Mouse (Mus musculus) liver, embryonic 14.5 days (tissue): ENCODE data around the gene Fstl3. TPM values are rescaled to one million over a fixed set of nuclear protein-coding genes. Genes with fewer than 3 reads are reported as not detected.

Experiments used
- ATAC-seq: fragments of 200-750 bp; cut with Nextera tagmentation; 2 replicates; pipeline ENCODE4 v1.8.0; 2017; ENCODE audit warnings: moderate number of reproducible peaks, mild to moderate bottlenecking, moderate library complexity; ENCODE audit not compliant: insufficient read depth
- DNase-seq, 3 experiments: peaks; one replicate each; pipeline ENCODE4 v3.0.0-alpha.2; 2012 to 2013; ENCODE audit warnings: low read depth in 3 of 3, low spot score in 3 of 3
- H3K27ac ChIP-seq: fragments of 300-500 bp; sonication (generic); 2 replicates; pipeline ENCODE4 v1.5.1; 2014; ENCODE audit warnings: moderate library complexity, mild to moderate bottlenecking, control low read depth, inconsistent platforms
- H3K27me3 ChIP-seq: fragments of 300-500 bp; sonication (generic); 2 replicates; pipeline ENCODE4 v1.6.1; 2014; ENCODE audit warnings: mild to moderate bottlenecking, low read length, moderate library complexity; ENCODE audit not compliant: control insufficient read depth, insufficient read depth
- H3K36me3 ChIP-seq: fragments of 300-500 bp; sonication (generic); replicated peaks from 2 replicates; pipeline ENCODE4 v1.6.1; 2014; ENCODE audit warnings: low read depth; ENCODE audit not compliant: control insufficient read depth, insufficient read depth
- H3K4me1 ChIP-seq, 2 experiments: fragments of 200-500 bp in 1 of 2; fragments of 300-500 bp in 1 of 2; sonication (generic) in 1 of 2; replicated peaks; 2 replicates each; pipeline ENCODE4 v1.6.1; 2012 to 2014; ENCODE audit warnings: antibody characterized with exemption in 1 of 2, inconsistent platforms in 1 of 2, low read length in 1 of 2; ENCODE audit not compliant: control insufficient read depth in 2 of 2, insufficient read depth in 2 of 2
- H3K4me2 ChIP-seq: fragments of 300-500 bp; sonication (generic); 2 replicates; pipeline ENCODE4 v1.6.1; 2014; ENCODE audit warnings: low read depth, mild to moderate bottlenecking, control low read depth, moderate library complexity
- H3K4me3 ChIP-seq, 2 experiments: fragments of 200-500 bp in 1 of 2; fragments of 300-500 bp in 1 of 2; sonication (generic) in 1 of 2; 2 replicates each; pipeline ENCODE4 v1.5.1; 2012 to 2014; ENCODE audit warnings: low read depth in 2 of 2, low read length in 2 of 2, mild to moderate bottlenecking in 2 of 2, control low read depth in 1 of 2, inconsistent platforms in 1 of 2, moderate library complexity in 1 of 2; ENCODE audit not compliant: insufficient read depth in 1 of 2
- H3K9ac ChIP-seq: fragments of 300-500 bp; sonication (generic); replicated peaks from 2 replicates; pipeline ENCODE4 v1.6.1; 2014; ENCODE audit warnings: mild to moderate bottlenecking, control low read depth, moderate library complexity
- H3K9me3 ChIP-seq: fragments of 300-500 bp; sonication (generic); 2 replicates; pipeline ENCODE4 v1.6.1; 2016; ENCODE audit warnings: low read length, mixed read lengths; ENCODE audit not compliant: control insufficient read depth
- CTCF ChIP-seq: IDR thresholded peaks from 2 replicates; pipeline ENCODE4 v1.5.1; 2016; ENCODE audit warnings: antibody characterized with exemption, low read depth, control low read depth
- EP300 ChIP-seq: IDR thresholded peaks from 2 replicates; pipeline ENCODE4 v1.6.1; 2016; ENCODE audit warnings: antibody characterized with exemption, low read depth
- WGBS: fragments of 180-500 bp; shearing (Covaris S2); extraction: QIAGEN DNeasy Blood & Tissue Kit; methylation state at CpG from one replicate; pipeline ENCODE4 v1.1.7; 2014; ENCODE audit not compliant: insufficient replicate concordance; 5-methylcytosine and 5-hydroxymethylcytosine counted together
- polyA plus RNA-seq, 2 experiments: library from polyadenylated mRNA; depleted of rRNA in 1 of 2; stranded (reverse) in 1 of 2; unstranded in 1 of 2; fragments of >200 nt; fragmentation: Nextera tagmentation in 1 of 2; extraction: Ambion mirVana in 1 of 2; gene quantifications; 2 replicates each; pipeline versions ENCODE4 v1.2.1 to v1.2.3; 2012 to 2014

The Fstl3 gene
- polyA plus RNA-seq, 2 experiments: 0.23 to 0.56 TPM

- Histone ChIP-seq H3K9ac (no peak overlapping the region), H3K9me3 (no peaks in the 10 kb centered on the region), H3K4me2 (no peak overlapping the region), H3K27ac (no peak overlapping the region), H3K4me3 (no peak overlapping the region), H3K27me3 (peaks cover 3% of the 10 kb centered on the region; the same call in 1 of the 2 replicates), H3K36me3 (no peaks in the 10 kb centered on the region), H3K4me1 (peaks cover 0 to 2% of the 10 kb centered on the region in 2 experiments; a peak in 1 of 4 replicates)
- no peak for TF ChIP-seq EP300
- TF ChIP-seq CTCF: no peak
- DNase-seq (no peak), ATAC-seq (no peak)
- 65% methylated on average over 5 of the region's 5 CpGs for WGBS
Observed at GRCm38 (mm10) chr10:79792339-79793040, 15.4 kb downstream of the Fstl3 start.

DNA sequence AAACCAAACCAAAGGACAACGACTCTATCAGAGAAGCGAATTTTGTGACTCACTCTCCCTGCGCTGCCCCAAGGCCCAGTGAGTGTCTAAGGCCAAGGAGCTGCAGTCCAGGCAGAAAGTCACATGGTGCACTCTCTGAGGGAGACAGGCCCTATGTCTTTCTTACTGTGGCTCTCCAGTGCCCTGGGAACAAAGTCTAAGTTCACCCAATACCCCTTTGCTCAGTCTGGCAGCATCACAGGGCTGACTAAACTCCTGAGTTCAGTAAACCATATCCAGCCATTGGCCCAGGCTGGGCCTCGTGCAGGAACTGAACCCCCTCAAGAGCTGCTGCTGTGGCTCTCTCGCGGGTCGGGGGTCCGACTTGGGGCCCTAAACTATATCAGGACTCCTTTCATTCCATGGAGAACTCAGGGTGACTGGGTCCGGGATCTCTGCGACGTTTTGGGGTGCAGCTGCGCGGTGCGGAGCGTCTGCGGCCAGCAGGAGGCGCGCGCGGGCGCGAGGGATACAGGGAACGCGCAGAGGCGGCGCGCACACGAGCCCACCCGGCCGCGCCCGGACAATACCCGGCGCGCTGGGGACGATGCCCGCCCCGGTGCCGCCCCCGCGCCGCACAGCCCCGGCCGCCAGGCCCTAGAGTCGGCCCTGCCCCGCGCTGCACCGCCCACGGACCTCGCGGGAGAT is 16.1 kb downstream of the Fstl3 start, which contains the start of gene Palm:
TSS of gene Palm (plus strand) at position 522 of the 687 bp plus-strand sequence.
- H3K4me2 ChIP-seq: peak within 1 kb of the TSS; percentile 72
- H3K9me3 ChIP-seq: no peaks in the 10 kb centered on the region
- H3K27ac ChIP-seq: no peak within 1 kb of the TSS
- 6% methylated on average over 49 of the region's 51 CpGs for WGBS
- H3K9ac ChIP-seq: peak within 1 kb of the TSS; percentile 37; the same call in 1 of the 2 replicates
- no peaks in the 10 kb centered on the region for H3K36me3 ChIP-seq
- ATAC-seq (peak; percentile 33; the same call in 1 of the 2 replicates), DNase-seq (no peak)
- TF ChIP-seq CTCF (peak; percentile 82), EP300 (no peak)
- peaks cover 0 to 9% of the 10 kb centered on the region in 2 experiments; a peak in 3 of 4 replicates for H3K4me1 ChIP-seq
- H3K4me3 ChIP-seq: peak within 1 kb of the TSS; percentile 52 to 63
- H3K27me3 ChIP-seq: peaks cover 3% of the 10 kb centered on the region; the same call in 1 of the 2 replicates

GRCm38 (mm10) chr10:79793738-79794490 is 16.8 kb downstream of the Fstl3 start:
- Histone ChIP-seq H3K9ac (peak overlapping the region; percentile 37; the same call in 1 of the 2 replicates), H3K4me1 (peaks cover 0 to 12% of the 10 kb centered on the region in 2 experiments), H3K9me3 (no peaks in the 10 kb centered on the region), H3K27me3 (peaks cover 3% of the 10 kb centered on the region; the same call in 1 of the 2 replicates), H3K4me2 (peak overlapping the region; percentile 72), H3K4me3 (peak overlapping the region; percentile 52 to 63), H3K27ac (no peak overlapping the region), H3K36me3 (no peaks in the 10 kb centered on the region)
- 12% methylated on average over 37 of the region's 38 CpGs for WGBS
- TF ChIP-seq EP300: no peak
- no peak for TF ChIP-seq CTCF
- ATAC-seq: peak; percentile 7; the same call in 1 of the 2 replicates
- DNase-seq: no peak

DNA sequence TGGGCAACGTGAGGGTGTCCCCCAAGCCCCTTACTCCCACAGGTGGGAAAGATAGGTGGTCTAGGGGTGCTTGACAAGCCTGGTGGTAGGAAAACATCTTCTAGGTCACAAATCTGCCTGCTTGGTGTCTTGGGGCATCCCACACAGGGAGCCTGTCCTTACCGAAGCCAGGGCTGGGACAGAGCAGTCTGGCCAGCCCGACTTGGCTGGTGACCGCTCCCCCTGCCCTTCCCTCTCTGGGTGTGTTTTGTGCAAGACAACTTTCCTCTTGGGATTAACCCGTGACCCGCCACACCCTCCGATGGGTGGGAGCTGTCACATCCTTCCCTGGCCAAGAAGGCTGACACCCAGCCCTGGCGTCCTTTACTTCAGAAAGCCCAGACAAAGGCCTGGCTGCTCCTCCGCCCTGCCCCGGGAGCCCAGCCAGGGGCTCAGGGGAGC is 17.4 kb downstream of the Fstl3 start:
- TF ChIP-seq CTCF: no peak
- WGBS: 30% methylated on average over 10 of the region's 10 CpGs
- Histone ChIP-seq H3K27me3 (peaks cover 3% of the 10 kb centered on the region; the same call in 1 of the 2 replicates), H3K4me1 (peaks cover 0 to 12% of the 10 kb centered on the region in 2 experiments), H3K9me3 (no peaks in the 10 kb centered on the region), H3K27ac (no peak overlapping the region), H3K9ac (no peak overlapping the region), H3K4me3 (peak overlapping the region; percentile 52 to 63; a peak in 2 of 4 replicates), H3K4me2 (peak overlapping the region; percentile 72), H3K36me3 (no peaks in the 10 kb centered on the region)
- DNase-seq (no peak), ATAC-seq (no peak)
